Mouse (Mus musculus) layer of hippocampus, postnatal 25 days (tissue): ENCODE data around the gene Gns. TPM values are rescaled to one million over a fixed set of nuclear protein-coding genes. Genes with fewer than 3 reads are reported as not detected.

Source experiments
- DNase-seq, 2 experiments: peaks; one replicate each; pipeline ENCODE4 v3.0.0; 2022; ENCODE audit warnings: mixed read lengths in 2 of 2, low spot score in 1 of 2; ENCODE audit errors: extremely low spot score in 1 of 2
- total RNA-seq, 2 experiments: library from RNA; stranded (reverse); gene quantifications; 2 replicates each; pipeline ENCODE4 v1.2.3; 2021

The Gns gene
- total RNA-seq, 2 experiments from 2014 or later = 74.7 to 78.3 TPM

DNA sequence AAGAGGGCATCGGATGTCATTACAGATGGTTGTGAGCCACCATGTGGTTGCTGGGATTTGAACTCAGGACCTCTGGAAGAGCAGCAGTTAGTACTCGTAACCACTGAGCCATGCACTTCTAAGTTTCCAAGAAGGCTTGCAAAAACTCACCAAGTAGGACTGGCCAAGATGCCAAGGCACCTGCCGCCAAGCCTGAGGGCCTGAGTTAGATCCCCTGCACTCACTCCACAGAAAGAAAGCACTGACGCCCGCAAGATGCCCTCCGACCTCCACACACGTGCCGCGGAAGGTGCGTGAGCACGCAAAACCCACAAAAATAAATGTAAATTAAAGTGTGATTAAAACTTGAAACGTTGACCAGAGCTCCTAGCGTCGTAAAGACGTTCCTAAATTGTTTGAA lies 584 bp upstream of the Gns start:
- no peak for DNase-seq

DNA sequence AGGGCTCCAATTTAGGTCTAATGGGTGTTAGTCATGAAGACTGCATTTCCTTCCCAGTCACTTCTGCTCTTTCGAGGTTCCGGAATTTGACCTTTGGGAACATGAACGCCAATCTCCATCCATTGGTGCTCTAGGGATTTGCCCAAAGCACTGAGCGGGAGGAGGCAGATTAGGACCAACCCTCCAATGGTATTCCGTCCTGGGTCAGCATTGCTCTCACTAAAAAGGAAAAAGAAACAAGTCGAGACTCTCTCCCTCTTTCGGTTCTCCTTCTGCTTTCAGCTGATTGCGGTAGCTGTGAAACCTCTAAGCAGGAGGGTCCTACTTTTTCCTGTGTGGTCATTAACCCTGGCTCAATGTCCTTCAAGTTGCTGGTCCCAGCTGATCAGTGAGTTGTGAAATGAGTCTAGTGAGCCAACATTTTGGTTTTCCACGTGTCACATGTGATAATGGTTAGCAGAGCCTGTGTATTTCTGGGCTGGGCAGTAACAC lies 937 bp downstream of the Gns start:
- DNase-seq = no peak

DNA sequence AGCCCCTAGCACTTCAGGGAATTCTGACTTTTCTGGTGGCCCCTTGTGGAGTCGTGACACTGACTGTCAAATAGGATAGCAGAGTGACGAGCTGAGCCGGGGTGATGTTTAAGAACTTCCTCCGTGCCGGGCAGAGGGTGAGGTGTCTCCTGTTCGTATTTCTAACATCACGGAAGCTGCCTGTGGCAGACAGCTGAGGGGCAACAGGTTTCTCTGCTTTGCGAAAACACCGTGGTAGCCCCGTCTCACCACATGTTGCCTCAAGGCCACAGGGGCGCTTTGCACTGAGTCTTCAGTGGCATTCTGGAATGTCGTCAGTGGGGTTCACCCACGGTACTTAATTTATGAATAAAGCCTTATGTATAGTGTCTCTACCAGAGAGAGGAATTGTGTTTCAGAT lies 2.4 kb downstream of the Gns start:
- no peak for DNase-seq

DNA sequence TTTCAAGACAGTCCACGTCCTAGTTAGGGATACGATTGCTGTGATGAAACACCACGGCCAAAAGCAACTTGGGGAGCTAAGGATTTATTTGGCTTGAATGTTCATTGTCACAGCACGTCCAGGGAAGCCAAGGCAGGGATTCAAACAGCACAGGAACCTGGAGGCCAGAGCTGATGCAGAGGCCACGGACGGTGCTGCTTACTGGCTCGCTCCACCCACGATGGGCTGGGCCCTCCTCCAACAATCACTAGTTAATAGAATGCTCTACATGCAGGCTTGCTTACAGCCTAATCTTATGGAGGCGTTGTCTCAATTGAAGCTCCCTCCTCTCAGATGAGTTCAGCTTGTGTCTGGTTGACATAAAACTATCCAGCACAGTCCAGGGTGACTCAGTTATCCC lies 2.9 kb downstream of the Gns start:
- DNase-seq = no peak

DNA sequence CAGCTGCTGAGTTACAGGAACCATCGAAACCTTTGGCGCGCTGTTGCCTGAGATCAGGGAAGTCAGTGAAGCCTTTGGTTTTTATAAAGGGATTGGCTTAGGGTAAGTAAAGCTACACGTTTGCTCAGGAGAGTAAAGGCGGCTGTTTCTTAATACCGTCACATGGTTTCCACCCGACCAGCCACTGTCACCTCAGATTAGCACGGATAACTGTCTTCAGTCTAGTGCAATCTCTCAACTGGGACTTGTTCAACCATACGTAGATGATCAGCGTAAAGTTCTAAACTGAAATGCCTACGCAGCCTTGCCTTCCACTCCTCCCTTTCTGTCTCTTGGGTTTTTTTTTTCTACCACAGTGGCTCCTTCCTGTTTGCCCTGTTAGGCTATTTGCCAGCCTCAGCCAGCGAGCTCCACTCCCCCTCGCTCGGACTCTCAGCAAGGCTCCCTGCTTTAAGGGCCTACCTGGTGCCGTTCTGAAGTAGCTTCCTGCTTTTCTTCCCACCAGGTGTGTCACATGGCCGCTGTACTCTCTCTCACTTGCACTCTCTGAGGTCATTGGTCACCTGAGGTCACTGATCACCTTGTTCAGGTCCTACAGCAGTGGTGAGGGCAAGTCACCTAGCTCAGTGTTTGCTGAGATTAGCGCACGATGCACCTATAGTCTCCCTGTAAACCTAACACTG lies 4.0 kb downstream of the Gns start:
- DNase-seq = no peak

DNA sequence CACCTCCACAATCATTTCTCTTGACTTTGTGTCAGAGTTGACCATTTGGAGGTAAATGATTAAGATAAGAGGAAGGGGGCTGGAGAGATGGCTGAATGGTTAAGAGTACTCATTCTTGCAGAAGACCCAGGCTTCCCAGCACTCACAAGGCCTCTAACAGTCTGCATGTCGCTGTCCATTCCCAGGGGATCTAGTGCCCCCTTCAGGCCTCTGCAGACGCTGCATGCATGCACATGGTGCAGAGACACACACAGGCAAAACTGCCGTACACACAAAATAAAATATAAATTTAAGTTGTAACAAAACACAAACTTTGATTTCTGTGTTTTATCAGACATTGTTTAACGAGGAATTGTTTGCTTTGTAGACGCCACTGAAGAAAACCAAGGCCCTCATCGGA lies 5.9 kb downstream of the Gns start:
- no peak for DNase-seq

DNA sequence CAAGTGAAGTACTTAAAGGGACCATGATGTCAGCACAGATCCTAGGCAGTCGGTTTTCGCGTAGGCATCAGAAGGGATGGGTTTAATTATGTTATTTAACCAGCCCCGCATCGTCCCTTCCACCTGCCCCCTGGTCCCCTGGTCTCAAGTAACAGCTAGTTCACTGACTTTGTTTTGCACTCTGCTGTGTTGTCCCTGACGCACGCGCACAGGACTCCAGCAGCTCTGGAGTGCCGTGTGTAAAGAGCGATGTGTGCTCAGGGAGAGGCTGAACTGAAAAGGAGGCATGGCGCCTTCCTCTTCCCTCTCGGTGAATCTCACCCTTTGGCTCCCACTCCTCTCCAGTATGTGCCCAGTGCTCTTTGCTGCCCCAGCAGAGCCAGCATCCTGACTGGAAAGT lies 9.1 kb downstream of the Gns start:
- DNase-seq = no peak

DNA sequence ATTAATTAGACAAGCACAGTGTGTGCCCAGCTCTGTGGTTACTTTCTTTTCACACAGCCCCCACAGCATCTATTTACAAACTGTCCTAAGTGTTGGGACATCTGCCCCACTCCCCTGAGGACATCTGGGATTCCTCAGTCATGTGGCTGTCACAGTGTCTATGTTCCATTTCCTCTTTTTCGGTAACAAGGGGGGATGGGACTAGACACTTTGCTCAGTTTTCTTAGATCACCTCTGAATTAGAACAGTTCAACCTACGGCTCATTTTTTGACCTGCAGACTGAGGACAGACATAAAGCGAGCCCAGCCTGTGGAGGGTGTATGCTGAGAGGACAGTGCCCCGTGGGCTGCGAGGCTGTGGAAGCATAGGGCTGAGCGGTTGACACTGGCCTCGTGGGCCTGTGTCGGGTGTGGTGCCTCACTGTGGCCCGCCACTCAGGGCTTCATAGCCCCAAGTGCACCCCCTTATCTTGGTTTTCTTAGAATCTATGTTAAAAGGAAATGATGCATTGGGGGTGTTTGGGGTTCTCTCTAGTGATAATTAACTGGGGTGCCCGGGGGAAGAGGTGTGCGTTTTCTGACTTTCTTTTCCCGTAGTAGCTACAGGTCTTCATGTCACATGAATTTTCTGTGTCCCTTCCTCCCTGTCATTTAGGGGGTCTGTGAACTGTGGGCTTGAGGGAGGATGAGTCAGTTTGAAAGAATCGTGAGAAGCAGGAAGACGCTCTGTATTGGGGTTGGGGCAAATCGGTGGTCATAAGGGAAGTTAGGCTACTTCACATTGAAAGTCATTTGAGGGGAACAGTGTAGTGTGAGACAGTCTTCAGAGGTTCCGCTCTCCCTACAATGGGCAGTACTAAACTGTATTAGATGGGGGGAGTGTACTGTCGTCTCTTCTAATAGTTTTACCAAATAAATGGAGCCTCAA lies 10.1 kb downstream of the Gns start:
- no peak for DNase-seq

DNA sequence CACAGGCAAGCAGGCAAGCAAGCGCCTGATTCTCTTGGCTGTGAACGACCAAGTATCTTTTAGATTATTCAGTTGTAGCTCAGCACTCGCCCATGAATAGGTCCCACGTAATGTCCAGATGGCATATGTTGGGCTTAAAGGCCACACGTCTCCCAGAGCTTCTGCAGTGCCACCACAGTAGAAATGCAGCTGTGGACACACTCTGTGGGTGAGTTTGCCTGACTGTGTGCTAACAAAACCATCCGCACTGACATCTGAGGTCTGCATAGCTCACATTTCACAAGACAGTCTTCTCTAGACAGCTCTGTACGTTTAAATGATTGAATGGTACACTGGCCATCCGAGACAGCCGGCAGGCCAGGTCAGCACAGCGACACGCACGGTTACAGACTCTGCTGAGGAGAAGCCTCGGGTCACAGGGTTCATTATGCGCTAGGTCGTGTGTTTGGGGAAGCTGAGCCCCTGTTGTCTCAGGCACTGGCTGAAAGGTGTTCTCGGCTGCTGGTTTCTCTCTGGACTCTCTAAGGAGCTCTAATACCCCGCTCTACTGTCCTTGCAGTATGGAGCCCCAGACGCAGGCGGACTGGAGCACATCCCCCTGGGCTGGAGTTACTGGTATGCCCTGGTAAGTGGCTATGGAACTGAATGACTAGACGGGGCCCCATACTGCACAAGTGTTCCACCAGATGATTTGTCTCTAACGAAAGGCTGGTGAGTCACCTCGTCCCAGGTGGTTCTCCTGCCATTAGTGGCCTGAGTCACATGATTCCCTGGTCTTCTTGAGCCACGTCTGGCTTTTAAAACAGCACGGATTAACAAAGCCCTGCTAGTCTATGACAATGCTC lies 11.0 kb downstream of the Gns start:
- no peak for DNase-seq

DNA sequence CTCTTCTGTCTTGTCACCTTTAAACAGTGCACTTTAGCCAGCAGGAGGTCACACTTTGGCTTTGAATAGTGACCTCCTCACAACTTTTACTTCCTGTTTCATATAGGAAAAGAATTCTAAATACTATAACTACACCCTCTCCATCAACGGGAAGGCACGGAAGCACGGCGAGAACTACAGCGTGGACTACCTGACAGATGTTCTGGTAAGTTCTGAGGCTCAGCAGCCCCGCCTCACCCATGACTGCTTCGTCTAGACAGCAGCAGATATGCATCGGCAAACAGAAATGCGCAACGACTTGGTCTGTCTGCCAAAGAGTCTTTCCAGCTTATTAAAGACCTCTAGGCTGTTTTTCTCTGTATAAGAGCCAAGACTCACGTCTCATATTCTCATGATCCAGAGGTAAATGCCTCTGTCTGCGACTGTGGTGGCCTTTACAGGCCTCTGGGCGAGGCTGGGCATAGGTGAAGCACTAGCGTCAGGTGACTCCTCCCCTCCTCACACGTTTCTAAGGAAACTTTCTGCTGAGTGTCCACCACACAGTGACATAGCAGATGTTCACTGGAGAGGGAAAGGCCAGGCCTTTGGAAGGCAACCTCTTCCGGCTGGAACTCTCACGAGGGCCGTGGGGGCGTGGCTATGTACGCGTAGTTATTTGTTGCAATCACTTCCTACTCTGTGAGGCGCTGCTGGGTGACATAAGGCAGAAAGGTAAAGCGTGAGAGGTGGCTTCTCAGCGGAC lies 11.8 kb downstream of the Gns start:
- no peak for DNase-seq

DNA sequence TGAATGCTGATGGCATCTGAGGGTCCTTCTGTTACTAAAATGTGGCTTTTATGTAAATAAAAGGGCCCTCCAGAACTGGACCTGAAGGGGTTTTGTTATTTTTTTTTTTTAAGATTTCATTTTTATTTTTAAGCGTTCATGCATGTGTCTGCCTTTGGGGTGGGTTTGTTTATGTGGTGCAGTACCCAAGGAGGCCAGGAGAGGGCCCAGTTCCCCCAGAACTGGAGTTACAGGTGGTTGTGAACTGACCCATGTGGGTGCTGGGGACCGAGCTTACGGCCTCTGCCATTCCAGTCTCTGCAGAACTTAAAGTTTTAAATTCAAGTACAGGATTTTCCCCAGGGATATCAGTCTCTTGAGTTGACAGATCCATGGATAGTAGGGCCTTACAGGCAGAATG lies 14.5 kb downstream of the Gns start:
- DNase-seq = no peak

DNA sequence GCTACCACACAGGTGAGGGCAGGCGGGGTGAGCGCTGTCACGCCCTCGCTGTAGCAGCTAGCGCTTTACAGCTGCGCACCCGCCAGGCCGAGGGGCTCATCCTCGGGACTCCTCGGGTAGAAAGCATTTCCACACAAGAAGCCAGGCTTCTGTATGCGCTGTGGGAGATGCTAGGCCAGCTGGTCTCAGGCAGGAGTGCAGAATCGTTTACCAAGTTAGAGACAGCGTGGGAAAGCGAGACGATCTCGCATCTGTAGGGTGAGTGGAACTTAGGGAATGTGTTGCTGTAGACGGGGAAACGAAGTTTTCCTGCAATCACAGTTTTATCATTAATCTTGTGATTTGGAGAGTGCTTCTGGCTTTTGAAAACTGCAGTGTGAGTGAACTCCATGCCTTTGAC lies 16.4 kb downstream of the Gns start:
- no peak for DNase-seq

DNA sequence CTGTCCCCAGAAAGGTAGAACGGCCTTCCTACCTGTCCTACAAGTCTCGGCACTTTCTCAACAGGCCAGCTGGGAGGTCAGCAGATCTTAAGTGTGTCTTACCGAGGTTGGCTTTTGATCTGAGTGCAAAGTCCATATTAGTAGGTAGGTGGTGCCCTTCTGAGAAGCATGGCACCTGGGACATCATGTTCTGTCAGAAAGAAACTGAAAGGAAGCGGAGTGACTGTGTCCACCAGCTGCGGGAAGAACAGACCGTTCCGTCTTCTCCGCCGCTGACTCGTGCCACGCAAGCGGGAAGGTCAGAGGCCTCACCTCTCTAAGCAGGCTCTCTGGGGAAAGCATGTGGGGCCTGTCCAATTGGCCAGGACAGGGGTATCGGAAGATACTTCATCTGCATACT lies 19.8 kb downstream of the Gns start:
- no peak for DNase-seq

DNA sequence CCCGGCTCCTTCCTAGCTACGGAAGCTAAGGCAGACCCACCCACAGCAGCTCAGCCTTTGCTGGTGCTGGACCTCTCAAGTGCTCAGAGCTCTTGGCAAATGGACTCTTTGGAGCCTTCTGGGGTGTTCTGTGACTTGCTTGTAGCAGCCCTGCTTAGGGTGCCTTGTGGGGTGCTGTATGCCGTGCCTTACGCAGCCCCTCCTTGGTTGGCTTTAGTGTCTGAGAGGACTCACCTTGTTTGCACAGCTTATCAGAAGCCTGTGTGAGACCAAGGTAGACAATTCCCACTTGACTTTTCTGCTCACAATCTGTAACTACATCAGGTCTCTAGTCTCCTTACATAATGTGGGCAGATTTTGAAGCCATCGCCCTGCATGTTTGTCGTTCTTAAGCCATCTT lies 20.8 kb downstream of the Gns start:
- no peak for DNase-seq

DNA sequence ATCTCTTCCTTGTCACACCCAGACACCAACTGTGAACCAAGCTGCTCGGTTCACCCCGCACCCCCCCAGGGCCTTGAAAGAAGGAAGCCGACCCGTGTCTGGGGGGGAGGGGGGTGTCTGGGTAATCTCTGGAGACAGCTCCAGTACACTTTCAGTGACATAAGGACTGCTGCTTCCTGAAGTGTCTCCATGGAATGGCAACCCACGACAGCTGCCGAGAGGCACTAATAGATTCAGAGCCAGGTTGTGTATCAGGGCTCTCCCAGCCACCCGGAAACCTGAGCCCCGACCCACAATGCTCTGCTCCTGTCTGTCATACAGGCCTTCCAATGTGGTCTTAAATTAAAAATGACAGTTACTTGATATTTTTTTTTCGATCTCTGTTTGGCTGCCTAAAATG lies 21.5 kb downstream of the Gns start:
- no peak for DNase-seq

DNA sequence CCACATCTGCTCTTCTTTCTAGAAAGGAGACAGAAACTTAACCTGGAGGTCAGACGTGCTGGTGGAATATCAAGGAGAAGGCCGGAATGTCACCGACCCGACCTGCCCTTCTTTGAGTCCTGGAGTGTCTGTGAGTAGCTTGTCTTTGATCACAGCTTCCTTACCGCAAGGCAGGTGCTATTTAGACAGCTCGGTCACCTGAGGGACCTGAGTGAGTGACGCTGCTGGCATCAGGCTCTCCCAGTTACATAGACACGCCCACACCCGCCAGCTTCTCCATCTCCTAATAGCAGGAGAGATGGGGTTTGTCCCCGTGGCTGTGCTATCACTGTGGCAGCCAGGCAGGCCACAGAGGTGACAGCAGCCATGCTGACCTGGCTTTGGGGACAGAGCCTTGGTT lies 25.7 kb downstream of the Gns start:
- no peak for DNase-seq

DNA sequence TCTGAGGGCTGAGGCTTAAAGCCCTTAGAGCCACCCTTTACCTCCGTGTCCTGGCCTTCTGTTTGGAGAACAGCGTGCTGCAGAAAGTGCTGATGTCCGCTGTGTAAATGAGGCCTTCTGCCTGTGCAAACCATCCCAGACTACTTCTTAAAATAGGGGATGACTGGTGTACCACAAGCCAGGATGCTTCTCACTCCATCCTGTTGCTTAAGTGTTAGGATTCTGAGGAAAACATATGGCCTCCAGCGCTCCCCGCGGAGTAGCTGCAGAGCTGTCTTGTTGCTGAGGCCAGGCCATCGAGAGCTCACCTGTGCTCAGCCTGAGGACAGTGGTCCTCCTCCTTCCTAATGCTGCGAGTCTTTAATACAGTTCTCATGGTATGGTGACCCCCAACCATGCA lies 27.0 kb downstream of the Gns start:
- DNase-seq = no peak

DNA sequence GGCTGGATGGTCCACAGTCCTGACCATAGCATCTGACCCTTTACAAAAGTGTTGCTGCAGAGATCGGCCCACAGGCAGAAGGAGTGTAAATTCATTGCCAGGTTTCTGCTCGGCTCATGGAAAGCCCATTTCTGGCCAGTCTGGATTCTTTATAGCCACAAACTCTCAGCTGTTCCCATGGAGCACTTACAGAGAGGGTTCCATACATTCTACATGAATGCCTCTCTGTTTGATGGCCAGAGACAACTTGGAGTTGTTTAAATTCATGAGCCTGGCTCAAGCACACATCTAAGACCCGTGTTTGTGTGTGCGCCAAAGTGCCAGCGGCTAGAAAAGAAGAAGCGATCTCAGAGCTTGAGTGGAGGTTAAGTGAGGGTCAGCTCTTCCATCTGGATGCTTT lies 29.4 kb downstream of the Gns start:
- DNase-seq = no peak

DNA sequence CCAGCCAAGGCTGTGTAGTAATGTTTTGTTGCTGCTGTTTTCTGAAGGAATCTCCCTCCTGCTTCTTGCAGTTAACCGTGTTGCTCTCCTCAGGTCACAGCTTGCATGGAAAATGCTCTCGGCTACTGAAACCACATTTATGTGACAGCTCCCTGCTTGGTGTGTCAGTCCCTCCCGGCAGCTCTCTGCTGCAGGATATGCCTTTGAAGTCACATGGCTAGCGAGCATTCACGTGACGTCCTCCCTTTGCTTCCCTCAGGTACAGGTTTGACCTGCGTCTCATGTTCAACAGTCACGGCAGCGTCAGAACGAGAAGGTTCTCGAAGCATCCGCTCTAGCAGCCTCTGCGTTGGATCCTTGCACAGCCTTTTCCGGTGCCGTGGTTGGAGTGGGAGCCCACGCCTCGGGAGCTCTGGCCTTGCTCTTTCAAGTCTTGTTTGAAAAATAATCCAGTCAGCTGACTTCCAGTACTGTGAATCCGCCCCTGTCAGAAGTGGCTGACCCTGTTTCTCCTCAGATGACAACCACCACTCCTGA lies 30.0 kb downstream of the Gns start:
- DNase-seq = no peak

DNA sequence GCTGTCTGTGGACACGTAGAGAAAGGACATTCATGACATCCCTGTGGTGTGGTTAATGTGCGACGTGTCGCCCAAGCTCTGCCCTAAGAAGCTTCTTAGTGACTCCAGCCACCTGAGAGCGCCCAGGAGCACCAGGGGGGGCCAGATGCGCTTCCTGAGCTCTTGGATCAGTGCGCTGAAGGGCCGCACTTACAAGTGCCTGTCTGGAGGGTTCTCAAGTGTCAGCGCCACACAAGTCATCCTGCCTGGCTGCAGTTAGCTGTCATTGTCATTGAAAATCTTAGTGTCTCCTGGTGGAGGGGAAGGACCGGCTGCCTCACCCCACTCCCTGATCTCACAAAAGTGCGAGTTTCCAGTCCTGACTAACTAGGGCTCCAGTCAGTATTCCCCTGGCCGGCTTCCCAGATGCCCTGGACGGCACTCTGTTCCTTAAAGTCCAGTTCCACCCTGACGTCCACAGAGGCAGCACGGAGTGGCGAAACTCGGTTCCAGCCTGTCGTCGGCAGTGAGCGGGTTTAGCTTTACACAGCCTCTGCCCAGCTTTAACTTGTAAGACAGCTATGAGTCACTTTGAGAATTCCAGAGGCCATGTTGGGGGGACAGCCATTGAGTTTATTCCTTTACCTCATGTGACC lies 30.8 kb downstream of the Gns start:
- no peak for DNase-seq
